Mouse (Mus musculus) urinary bladder, postnatal 10 days (tissue): Measurements from ENCODE around the gene Synpo2.

Experiments
- DNase-seq: peaks from one replicate; pipeline ENCODE4 v3.0.0; 2022; ENCODE audit warnings: low spot score

Synpo2 gene

DNA sequence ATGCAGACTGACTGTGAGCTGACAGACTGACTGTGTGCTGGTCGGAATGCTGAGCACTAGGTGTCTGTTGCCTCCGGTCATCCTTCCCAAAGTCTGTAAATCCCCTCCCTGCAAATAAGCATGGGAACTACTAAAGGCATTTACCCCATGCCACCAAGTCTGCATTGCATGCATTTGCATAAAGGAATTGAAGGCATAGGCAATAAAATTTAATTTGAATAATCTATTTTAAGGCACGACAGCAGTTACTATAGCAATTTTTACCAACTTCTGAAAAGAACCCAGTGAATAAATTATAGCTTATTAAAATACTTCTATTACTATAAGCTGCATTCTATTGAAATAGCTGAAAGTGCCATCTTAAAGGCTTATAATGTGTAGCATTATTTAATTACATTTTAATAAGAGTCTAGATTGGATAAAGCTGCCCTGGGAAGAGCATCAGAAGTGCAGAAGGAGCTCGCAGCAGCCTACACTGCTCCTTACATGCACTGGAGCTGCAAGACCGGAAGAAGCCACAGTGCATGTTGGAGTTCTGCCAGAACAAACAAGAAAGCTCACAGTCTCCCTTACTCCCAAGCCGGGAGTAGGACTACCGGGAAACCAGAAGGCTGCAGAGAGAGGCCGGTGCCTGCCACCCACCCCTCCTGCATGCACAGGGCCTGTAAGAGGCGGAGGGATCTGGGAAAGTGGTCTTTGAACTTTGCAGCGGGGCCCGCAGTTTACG lies 142.9 kb downstream of the Synpo2 start:
- DNase-seq = no peak

DNA sequence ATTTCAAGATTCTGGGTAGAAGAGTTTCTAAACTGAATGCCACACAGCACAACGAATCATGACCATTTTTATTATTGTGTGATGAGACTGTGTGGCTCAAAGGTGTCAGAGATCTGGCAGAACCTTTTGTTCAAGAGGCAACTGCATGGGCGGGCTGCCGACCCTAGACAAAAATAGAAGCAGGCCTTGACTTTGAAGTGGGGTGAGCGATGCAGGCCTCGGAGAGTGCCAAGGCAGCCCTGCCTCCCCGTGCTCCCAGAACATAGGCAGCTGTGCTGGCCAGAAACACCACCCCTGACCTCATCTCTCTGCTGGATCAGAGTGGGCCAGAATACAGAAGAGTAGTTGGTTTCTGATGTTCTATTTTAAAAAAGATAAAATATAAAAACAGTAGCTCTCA lies 143.5 kb downstream of the Synpo2 start:
- DNase-seq = no peak

DNA sequence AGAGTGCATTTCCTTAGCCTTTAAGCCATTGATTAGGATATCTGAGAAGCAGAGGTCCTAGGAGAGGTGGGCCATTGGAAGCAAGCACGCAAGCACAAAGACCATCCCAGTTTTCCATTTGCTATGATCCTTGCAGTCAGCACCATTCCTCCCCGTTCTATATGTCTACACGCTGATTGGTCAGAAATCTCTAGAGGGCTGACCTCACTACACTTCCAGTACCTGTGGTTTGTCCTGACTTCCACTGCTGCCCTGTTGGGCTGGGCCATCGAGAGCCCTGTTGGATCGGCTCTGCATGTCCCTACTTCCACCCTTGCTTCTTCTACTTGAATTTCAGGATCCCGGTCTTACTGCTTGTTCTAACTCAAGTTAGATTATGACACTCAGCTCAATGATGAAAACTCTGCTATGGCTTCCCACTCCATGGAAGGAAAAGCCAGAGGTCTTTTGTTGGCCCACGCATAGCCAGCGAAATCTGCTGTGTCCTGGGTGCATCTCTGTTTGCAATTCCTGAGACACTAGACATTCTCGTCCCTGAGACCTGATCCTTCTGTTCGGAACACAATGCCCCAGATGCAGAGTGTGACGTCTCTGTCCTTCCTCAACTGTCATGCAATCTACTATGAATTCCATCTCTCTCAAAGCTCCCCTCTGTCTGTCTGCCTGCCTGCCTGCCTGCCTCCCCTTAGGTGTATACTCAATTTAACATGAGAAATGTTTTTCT lies 146.5 kb downstream of the Synpo2 start:
- no peak for DNase-seq

DNA sequence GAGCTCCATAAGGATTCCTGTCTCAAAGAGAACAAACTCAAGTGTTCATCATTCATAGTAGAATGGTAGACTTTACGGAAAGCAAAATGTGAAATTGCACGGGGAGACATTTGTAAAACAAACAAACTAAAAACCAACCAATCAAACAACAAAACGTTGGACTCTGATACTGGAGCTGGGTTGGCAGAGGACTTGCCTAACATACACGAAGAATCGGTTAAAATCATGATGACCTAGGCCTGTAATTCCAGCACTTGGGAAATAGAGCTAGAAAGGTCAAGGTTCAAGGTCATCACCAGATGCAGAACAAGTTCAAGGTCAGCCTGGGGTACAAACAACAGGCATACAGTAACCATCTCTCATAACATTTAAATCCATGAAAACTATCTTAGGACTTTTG lies 147.7 kb downstream of the Synpo2 start:
- DNase-seq = no peak

DNA sequence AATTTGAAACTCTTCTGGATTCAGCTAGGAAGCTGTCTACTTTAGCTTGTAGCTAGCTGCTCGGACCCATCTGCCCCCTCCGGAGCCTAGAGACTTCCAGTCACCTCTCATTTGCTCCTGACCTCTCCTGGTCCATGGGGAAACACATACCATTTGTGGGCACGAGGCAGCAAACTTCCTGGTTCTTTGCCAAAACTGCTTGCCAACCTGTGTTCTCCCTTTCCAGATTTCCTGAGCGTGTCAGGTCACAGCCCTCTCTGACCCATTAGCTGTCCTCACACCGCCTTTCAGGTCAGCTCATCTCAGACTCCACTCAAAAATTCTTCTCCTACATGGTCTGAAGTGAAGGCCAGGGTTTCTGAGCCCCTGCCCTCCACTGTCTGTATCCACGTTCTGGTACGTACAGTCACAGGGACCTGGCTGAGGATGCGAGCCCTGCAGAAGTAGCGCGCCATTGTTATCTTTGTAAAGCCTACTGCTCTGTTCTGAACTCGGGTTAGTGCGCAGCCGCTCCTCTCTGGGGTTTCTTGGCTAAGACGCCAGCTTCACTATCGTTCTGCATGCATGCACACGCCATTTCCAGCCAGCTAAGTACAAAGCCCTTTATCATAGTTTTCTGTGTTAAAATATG lies 150.0 kb downstream of the Synpo2 start:
- no peak for DNase-seq

DNA sequence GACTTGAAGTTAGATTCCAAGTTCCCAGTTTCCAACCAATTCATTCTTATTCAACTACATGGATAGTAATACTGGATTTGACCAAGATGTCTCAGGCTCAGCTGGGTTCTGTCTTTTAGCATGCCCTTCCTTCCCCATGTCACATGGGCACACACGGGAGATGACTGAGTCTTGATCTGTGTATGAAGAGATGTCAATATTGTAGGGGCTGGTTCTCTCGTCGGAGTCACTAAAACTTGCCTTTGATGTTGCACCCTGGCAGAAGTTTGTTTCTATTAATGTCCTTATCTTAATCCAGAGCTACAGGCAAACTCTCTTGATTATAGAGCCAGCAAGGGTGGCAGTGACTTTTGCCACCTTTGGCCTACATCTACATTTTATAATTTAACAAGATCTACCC lies 154.3 kb downstream of the Synpo2 start:
- DNase-seq = no peak

DNA sequence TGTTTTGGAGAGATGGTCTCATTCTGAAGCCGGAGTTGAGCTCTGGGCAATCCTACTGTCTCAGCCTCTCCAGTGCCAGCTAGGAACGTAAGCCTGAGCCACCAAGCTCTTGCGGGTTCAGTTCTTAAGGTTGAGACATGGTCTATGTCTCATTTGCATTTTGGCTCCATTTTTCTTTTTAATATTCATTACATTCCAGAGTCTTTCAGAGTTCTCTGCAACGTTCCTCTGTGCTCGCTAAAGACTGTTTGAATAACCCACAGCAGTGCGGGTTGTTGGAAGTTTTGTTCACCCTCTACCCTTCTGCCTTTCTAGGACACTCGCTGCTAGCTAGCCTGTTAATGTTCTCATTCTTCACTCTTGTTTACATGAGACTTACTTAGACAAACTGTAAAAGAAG lies 155.0 kb downstream of the Synpo2 start:
- DNase-seq = no peak

DNA sequence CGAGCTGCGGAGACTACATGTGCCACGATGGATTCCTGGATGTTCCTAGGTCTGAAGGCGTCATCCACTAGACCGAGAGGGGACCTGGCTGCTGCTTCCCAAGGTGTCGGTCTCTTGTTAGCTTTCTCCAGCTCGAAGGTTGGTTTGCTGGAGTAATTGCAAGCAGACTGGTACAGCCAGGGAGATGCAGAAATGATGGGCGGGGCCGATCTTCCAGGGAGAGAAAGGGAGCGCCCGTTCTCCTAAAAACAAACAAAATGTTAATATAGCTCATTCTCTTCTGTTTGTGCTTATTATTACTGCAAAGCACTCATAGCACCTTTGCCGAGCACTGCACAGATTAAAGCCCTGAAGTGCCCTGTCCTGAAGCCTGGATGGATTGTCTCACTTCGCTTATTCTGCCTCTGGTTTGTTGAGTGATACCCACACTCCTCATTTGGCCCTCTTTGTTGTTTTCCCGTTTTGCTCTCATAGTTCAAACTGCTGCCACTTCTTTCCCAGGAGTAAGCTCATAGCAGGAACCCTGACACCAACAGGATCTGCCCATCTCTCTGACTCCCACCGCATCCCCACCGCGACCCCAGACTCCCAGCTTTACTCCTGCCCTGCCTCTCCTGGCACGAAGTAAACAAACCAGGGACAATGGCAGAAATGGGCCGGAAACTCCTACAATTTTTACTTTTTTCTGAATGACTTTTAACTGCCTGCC lies 155.8 kb downstream of the Synpo2 start:
- DNase-seq = no peak

DNA sequence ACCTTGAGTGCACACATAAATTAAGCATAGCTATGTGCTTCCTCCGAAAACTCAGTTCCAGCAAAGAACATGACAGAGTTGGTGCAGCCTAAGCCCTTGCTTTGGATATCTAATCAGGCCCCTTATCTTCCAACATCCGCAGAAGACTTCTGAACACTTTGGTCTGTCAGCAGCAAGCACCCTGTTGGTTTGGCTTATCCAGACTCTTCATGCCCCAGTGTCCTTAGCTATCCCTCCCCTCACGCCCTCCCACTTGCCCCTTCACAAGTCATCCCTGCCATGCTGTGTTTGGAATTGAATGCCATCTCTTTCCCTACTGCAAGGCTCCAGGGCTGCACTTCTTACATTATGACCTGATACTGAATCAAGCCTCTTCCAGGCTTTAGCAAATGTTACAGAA lies 160.2 kb downstream of the Synpo2 start:
- no peak for DNase-seq

DNA sequence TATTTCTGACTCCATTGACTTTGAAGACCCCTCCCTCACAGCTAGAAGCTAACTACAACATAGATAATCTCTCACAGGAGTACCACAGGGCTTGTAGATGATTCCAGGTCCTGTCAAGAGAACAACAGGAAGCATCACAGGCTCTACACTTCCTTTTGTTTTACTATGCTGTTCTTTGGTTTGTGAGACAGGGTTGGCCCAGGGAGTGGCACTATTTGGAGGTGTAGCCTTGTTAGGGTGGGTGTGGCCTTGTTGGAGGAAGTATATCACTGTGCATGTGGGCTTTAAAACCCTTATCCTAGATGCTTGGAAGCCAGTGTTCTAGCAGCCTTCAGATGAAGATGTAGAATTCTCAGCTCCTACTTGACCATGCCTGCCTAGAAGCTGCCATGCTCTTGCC lies 160.9 kb downstream of the Synpo2 start:
- no peak for DNase-seq

DNA sequence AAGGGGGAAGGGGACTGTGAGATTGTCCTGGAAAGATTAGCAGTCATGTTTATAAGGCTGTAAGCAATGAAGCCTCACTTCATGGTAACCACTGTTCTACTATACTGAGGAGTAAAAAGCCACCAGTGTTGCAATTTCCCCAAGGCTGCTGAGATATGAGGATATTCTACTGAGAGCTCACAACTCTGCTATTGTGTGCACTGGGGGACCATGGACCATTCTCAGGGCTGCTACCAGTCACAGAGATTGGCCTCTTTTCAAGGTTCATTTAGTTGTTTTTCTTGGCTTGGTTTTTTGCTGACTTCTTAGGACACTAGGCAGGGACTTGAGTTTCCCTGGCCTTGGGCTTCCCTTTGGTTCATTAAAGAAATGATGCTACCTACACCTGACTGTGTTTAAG lies 162.6 kb downstream of the Synpo2 start:
- DNase-seq = no peak

DNA sequence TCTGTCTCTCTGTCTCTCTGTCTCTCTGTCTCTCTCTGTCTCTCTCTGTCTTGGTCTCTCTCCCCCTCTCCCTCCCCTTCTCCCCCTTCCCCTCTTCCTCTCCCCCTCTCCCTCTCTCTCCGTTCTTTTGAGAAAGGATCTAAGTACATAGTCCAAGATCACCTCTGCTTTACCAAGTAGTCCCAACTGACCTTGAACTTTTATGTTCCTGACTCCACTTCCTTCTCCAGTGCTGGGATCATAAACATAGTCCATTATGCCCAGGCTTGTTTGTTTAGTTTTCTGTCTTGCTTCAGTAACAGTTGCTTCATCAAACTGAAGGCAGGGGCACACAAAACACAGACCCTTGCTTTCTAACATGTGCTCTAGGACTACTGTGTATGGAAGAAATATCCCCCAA lies 163.5 kb downstream of the Synpo2 start:
- no peak for DNase-seq

DNA sequence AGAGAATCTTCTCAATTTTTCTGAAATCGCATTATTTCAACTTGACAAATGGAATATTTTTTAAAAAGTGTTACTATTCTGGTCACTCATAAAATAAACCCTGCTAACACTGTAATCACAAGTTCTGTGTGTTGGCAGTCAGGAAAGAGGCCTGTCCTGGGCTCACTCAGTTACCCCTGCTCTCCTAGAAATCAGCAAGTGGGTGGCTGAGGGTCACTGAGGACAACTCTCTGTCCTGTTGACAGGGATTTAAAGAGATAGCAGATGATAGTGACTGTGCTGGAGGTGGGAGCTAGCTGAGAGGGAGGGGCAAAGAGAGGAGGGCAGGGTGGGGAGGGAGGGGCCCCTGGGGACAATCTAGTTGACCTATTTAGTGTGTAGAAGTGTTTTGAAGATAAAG lies 165.0 kb downstream of the Synpo2 start:
- DNase-seq = no peak

DNA sequence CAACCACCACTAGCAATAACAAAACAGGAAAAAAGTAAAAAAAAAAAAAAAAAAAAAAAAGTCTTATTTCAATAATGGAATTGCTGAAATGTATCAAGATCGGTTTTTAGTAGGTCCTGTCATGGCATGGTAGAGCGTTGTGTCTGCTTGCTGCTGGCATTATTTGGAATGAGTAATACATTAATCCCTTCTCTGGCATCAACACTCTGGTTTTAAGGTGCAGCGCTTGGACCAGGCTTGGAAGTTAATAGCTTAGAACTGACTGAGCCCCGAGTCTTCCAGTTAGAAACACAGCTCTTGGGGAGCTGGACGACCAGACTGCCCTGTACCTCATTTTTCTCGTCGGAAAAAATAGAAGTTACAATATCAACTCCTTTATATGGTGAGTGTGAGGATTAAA lies 169.1 kb downstream of the Synpo2 start:
- no peak for DNase-seq

DNA sequence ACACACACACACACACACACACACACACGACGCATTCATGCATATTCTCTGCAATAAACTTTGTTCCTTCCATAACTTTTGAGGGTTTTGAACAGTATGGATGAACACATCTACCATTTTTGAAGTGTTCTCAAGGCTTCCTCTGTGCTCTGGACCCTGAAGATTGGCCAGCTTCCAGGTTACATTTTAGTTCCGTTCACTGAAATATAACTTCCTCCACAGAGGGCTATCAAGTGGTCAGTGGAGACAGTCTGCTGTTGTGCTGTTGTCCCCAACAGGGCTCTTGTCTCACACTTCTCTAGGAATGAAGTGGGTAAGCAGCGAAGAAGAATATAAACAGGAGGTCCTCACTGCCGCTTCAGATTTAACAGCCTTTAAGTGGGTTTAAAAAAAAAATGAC lies 170.5 kb downstream of the Synpo2 start:
- no peak for DNase-seq

DNA sequence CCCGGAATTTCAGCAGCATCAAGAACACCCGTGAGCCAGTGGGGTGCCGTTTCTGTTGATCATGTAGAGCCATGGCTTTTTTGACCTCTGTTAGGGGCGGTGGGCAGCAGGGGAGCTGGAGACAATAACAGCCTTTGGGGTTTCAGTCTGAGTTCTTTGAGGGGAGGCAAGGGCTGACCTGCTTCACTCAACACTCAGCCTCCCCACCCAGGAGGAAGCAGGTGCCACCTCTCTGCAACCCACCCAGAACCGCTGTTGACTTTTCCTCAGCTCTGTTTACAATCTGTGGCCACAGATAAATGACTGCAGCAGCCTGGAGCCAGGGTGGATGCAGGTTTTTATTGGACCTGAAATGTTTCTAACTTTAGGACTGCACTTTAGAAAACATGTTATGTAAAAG lies 171.8 kb downstream of the Synpo2 start:
- no peak for DNase-seq

DNA sequence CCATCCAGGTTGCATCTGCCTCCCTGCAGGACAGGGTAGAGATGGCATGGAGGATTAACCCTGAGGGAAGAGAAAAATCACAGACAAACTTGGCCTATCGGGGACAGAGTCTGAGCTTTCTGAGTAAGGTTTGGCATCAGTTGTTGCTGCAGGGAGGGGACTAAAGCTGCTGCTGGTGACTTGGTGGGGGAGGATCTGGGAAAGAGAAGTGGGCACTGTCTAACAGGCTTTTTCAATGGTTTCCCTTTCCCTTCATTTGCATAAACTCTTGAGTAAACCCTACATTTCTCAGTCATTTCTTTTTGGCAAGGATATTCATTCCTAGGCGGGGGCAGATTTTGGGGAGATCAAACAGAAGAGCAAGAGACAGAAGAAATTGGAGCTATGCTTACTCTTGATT lies 174.0 kb downstream of the Synpo2 start:
- DNase-seq = no peak

DNA sequence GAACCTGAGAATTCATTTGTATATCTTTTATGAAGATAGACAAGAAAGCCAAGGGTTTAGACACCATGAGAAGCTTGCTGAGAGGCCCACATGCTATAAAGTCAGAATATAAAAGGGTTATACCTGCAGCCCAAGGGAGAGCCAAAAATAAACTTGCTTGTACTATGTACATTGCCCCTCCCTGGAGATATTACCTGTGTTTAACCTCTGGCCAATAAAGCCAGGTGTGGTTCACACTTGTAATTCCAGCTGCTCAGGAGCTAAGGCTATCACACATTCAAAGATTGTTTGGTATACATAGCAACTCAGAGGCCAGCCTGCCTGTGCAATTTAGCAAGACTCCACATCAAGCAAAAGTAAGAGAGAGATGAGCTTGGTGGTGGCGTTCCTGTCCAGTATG lies 177.1 kb downstream of the Synpo2 start:
- no peak for DNase-seq

DNA sequence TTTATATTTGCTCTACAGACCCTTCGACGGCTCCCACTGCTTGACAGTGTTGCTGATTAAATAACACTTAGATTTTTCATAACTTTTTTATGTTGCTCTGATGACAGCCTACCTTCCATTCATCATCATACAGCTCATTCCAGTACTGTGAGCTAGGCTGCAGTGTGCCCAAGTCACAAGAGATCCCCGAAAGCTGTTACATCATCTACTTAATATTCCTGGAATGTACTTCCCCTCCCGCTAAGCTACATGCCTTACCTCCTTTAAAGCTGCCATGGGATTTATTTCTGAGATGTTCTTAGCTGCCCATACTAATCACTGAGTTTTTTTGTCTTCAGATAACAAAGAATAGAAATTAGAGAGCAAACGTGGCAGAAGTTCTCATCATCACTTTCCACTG lies 181.8 kb downstream of the Synpo2 start:
- no peak for DNase-seq

DNA sequence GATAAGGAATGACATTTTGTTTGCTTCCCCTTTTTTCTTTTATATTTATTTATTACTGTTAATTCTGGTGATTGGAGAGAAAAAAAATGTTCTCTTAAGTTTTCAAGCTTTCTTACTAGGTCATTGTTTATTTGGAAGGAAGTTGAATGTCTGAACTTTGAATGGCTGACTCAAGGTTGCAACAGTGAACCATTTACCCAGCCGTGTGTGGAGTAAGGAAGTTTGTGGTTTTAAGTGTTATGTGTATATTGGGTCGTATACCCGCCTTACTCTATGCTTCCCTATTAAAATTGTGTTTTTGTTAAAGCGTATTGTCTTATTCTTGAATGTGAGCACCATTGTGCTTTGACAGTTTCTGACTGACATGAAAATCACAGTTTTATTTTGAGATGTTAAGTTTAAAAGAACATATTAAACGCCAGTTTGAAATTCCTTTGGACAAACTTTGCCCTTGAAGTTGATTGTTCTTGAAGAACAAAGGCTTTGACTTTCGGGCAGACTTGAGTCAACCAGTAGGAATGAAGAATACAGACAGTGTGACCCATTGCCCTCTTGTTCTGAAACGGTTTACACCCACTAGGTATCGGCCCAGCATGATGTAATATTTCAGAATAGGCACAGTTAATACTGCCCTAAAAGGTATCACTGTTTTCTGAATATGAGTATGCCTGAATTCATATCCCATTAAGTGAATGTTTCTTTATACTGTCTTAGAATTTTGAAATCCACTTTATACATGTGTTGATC lies 182.6 kb downstream of the Synpo2 start:
- no peak for DNase-seq

DNA sequence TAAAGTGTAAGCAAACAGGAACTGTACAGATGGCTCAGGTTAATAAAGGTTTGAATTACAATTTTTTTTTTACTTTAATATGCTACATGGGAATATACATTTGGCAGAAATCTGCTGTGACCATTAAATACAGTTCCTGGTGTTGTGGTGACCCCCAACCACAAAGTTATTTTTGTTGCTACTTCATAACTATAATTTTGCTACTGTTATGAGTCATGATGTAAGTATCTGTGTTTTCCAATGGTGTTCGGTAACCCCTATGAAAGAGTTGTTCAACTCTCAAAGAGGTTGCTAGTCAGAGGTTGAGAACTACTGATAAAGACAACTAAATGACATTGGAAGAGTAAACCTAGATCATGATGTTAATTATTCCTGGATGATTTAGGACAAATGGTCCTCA lies 193.6 kb downstream of the Synpo2 start:
- no peak for DNase-seq

DNA sequence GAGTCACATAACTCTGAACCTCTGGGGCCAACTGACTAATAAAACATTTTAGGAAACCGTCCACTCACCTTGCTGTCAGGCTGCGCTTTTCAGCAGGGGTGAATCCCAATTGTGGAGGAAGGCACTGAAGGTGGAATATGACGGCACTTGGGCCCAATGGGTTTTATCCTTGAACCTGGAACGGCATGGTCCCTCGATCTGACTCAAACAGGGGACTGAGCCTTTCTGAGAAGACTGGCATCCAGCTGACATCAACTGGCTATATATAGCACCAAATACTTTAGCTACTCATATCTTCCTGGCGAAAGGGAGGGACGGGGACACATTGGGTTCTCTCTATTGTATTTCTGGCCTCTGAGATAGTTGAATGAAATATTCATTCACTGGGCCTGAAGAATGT lies 201.2 kb downstream of the Synpo2 start, which contains the start of gene Myoz2:
Gene Myoz2, minus strand, starts transcription at position 264 of the 400 bp plus-strand sequence.
- DNase-seq = no peak
